In the genomic region with DNA sequence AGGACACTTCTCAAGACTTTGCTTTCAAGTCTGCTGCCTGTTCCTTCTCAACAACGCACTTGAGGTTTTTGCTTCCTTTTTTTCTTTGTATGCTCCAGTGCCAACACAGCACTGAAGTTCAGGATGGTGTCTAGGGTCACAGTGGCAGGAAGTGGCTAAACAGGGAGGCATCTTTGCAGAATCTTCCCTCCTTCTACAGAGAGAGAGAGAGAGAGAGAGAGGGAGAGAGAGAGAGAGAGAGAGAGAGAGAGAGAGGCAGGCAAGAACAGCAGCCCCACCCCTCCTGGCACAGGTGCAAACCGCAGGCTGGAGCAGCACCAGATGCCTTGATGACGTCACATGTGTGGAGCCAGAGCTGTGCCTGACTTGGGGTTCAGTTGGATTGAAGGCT, we compare ENCODE assay signal across 7 mouse cellular contexts.
DNase-seq lines count a peak whose midpoint lies in the region.

No protein-coding gene starts in this region.

- intact Hi-C loops in heart, postnatal 36 days (cut with DNase I): no loop called here

- DNase-seq in 3T3-L1 (ENCODE audit: low read depth, low spot score): peak; percentile 77
- DNase-seq in A20 (ENCODE audit: low read depth, low spot score): peak; percentile 7
- DNase-seq in fat pad, adult 2 months (ENCODE audit: extremely low read depth, low read depth, low spot score): peak; percentile 64
- peak; percentile 82 to 90 for DNase-seq in heart, postnatal 36 days
- DNase-seq in kidney, postnatal 4 days: peak; percentile 74 to 86
- DNase-seq in lung, postnatal 10 days: peak; percentile 91
- DNase-seq in testis, postnatal 14 days (ENCODE audit: low spot score): peak; percentile 65

Comparison
In these comparisons a context has a peak if more than half of its experiments do, and no peak if none do; other contexts are left out.
1. Peak in every context shown above with its lines: DNase-seq.
2. DNase-seq: peak in every context shown above with its lines; median percentile 91 in lung, postnatal 10 days; 86 in heart, postnatal 36 days; 80 in kidney, postnatal 4 days; 77 in 3T3-L1; 65 in testis, postnatal 14 days; 64 in fat pad, adult 2 months; 7 in A20.